Mouse (Mus musculus): ENCODE measurements at regions not wholly inside any gene's neighbourhood (a gene's known extent, or its start where the extent isn't known, plus 50 kb on each side); places are given as distances from the start of the nearest gene placed in this dataset.

- DNase-seq, result no peak
Measured at GRCm38 (mm10) chr7:115388874-115389273, 645.4 kb downstream of the Insc start.

- no peak for DNase-seq
Measured at GRCm38 (mm10) chr7:115392520-115392919, 646.1 kb downstream of the Sox6 start.

DNA sequence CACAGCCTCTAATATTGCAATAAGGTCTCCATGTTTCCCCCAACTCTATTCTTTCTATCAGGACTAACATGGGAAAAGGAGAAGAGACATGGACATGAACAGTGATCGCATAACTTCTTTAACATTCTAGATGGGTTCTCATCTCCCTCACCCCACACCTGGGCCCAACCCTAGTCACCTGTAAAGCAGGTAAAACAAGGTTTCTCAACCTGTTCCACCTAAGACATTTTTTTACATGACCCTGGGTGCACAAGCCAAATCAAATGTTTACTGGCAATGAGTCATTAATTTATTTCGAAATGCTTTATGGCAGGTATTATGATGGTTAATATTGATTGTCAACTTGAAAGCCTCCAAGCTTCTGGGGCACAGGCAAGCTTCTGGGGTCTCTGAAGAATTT, 640.4 kb downstream of the Sox6 start:
- no peak for DNase-seq

DNA sequence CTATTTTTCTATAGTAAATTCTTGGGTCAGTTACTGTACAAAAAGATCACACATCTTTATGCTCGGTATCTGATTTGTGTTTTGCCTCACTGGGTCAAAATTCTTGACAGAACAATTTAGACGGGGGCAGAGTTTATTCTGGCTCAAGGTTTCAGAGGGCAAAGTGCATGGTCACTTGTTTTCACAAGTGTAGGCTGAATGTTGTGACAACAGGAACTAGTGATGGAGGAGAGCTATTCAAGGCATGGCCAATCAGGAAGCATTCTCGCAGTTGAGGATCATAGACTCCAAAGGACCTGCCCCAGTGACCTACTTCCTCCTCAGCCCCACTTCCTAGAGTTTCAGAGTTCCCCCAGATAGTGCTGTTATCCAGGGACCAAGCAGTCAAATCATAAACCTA, 639.1 kb downstream of the Sox6 start:
- no peak for DNase-seq

- no peak for DNase-seq
Measured at GRCm38 (mm10) chr7:115407889-115408288, 630.7 kb downstream of the Sox6 start.

GRCm38 (mm10) chr7:115408915-115409314, 629.7 kb downstream of the Sox6 start:
- DNase-seq, result no peak

GRCm38 (mm10) chr7:115410501-115411230, 627.9 kb downstream of the Sox6 start:
- DNase-seq, result no peak

GRCm38 (mm10) chr7:115411456-115411855, 627.1 kb downstream of the Sox6 start:
- DNase-seq, result no peak

- no peak for DNase-seq
Measured at GRCm38 (mm10) chr7:115415147-115415561, 623.4 kb downstream of the Sox6 start.

All from thymus, postnatal 14 days (tissue).